Mouse (Mus musculus): Measurements from ENCODE around the gene Atp1b3. TPM values are rescaled to one million over a fixed set of nuclear protein-coding genes. Genes with fewer than 3 reads are reported as not detected.

Gene Atp1b3
- polyA plus RNA-seq, 1 experiment from 2014 or later: 137 TPM

DNA sequence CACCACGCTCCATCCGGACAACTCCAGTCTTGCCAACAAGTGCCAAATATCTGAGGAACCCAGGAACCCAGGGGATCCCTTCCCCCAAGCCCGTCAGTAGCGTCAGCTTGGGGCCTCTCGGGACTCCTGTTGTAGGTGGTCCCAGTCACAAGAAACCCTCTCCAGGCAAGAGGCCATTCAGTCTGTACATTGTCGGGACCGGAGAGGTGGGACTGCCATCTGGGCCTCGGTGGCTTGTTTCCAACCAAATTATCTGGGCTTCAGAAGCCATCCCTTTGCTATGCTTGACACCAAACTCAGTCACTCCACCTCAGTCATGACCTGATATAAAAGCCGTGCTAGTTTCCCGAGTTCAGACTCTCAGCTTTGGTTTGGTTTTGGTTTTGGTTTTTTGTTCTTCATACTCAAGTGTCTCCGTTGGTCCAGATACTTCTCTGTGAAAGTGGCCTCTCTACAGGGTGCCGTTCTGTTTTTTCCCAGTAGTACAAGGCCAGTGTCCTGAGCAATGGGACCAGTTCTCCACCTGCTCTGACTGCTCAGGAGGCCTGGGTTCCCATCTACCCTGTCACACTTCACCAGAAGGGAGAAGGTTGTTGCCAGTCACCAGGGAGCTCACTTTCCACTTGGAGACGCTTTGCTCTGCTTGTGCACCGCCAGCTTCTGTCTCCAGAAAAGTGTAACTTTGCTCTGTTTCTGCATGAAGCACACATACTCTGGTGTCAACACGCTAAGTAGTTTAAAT lies 41.7 kb downstream of the Atp1b3 start:
- ATAC-seq (replicated peaks; ENCODE audit: low FRiP score): no peak
- WGBS: 89% methylated on average over 15 of the region's 15 CpGs
- Histone ChIP-seq H3K9me3 (ENCODE audit: control insufficient read depth, low read length) (no peaks in the 10 kb centered on the region), H3K4me1 (replicated peaks; ENCODE audit: control insufficient read depth, insufficient read depth, low read length) (no peaks in the 10 kb centered on the region), H3K4me3 (ENCODE audit: low read depth, low read length) (no peak overlapping the region), H3K36me3 (ENCODE audit: control insufficient read depth, insufficient read depth, low read length) (peaks cover 9% of the 10 kb centered on the region; the same call in 1 of the 2 replicates), H3K4me2 (no peak overlapping the region), H3K27me3 (replicated peaks; ENCODE audit: control insufficient read depth, insufficient read depth, low read length) (no peaks in the 10 kb centered on the region), H3K27ac (ENCODE audit: low read depth, low read length) (no peak overlapping the region), H3K9ac (ENCODE audit: low read depth, low read length) (no peak overlapping the region)
- no peak for DNase-seq (ENCODE audit: low spot score)

DNA sequence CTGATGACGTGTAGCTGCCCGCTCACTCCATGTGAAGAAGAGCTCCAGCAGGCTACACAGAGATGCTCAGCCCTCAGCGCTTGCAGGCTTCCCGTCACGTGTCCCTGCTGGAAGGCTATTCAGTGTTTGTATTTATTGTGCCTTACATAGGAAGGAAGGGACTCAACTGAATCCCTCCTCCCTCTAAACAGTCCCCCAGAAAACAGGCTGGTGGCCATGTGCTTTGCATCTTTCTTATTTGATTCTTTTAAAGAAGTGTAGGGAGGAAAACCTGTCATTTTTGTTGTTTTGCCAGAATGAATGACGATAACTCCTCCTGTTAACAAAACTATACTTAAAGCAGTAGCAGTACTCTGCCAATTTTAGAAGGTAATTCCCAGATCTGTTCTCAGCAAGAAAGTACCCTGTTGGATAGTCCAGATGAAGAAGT lies 43.7 kb downstream of the Atp1b3 start:
- Histone ChIP-seq H3K4me3 (ENCODE audit: low read depth, low read length) (no peak overlapping the region), H3K9me3 (ENCODE audit: control insufficient read depth, low read length) (no peaks in the 10 kb centered on the region), H3K36me3 (ENCODE audit: control insufficient read depth, insufficient read depth, low read length) (peaks cover 15% of the 10 kb centered on the region; the same call in 1 of the 2 replicates), H3K4me2 (no peak overlapping the region), H3K27me3 (replicated peaks; ENCODE audit: control insufficient read depth, insufficient read depth, low read length) (no peaks in the 10 kb centered on the region), H3K4me1 (replicated peaks; ENCODE audit: control insufficient read depth, insufficient read depth, low read length) (no peaks in the 10 kb centered on the region), H3K9ac (ENCODE audit: low read depth, low read length) (no peak overlapping the region), H3K27ac (ENCODE audit: low read depth, low read length) (no peak overlapping the region)
- DNase-seq (ENCODE audit: low spot score) (no peak), ATAC-seq (replicated peaks; ENCODE audit: low FRiP score) (no peak)
- 92% methylated on average over 6 of the region's 6 CpGs for WGBS

DNA sequence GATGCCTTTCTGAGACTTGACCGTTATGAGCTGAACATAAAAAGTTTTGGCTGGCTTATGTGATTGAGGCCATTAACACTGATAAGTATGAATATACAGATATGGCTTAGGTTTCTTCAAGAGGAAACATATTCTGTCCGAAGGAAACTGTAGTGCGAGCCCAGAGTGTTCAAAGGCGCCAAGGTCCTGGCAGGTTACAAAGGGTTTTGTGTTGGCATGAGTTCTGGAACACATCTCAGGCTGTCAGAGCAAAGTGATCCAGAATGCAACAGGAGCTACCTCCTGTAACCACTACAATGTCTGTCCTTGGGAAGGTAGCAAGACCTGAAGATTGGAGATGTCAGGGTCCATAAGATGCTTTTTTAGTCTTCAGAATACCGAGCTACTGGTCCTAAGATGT lies 44.9 kb downstream of the Atp1b3 start:
- Histone ChIP-seq H3K36me3 (ENCODE audit: control insufficient read depth, insufficient read depth, low read length) (peaks cover 18% of the 10 kb centered on the region; the same call in 1 of the 2 replicates), H3K4me1 (replicated peaks; ENCODE audit: control insufficient read depth, insufficient read depth, low read length) (no peaks in the 10 kb centered on the region), H3K4me3 (ENCODE audit: low read depth, low read length) (no peak overlapping the region), H3K9me3 (ENCODE audit: control insufficient read depth, low read length) (no peaks in the 10 kb centered on the region), H3K4me2 (no peak overlapping the region), H3K27ac (ENCODE audit: low read depth, low read length) (no peak overlapping the region), H3K27me3 (replicated peaks; ENCODE audit: control insufficient read depth, insufficient read depth, low read length) (no peaks in the 10 kb centered on the region), H3K9ac (ENCODE audit: low read depth, low read length) (no peak overlapping the region)
- ATAC-seq (replicated peaks; ENCODE audit: low FRiP score) (no peak), DNase-seq (ENCODE audit: low spot score) (no peak)
- WGBS: 88% methylated on average over 5 of the region's 5 CpGs

- Histone ChIP-seq H3K9me3 (ENCODE audit: control insufficient read depth, low read length) (no peaks in the 10 kb centered on the region), H3K4me3 (ENCODE audit: low read depth, low read length) (no peak overlapping the region), H3K9ac (ENCODE audit: low read depth, low read length) (no peak overlapping the region), H3K4me1 (replicated peaks; ENCODE audit: control insufficient read depth, insufficient read depth, low read length) (no peaks in the 10 kb centered on the region), H3K4me2 (no peak overlapping the region), H3K27ac (ENCODE audit: low read depth, low read length) (no peak overlapping the region), H3K27me3 (replicated peaks; ENCODE audit: control insufficient read depth, insufficient read depth, low read length) (no peaks in the 10 kb centered on the region), H3K36me3 (ENCODE audit: control insufficient read depth, insufficient read depth, low read length) (peaks cover 24% of the 10 kb centered on the region)
- 79% methylated on average over 3 of the region's 3 CpGs for WGBS
- ATAC-seq (replicated peaks; ENCODE audit: low FRiP score) (no peak; the same call in 1 of the 2 replicates), DNase-seq (ENCODE audit: low spot score) (no peak)
These were observed 52.2 kb downstream of the Atp1b3 start for GRCm38 (mm10) chr9:96312074-96312473.

- no peak overlapping the region for H3K4me2 ChIP-seq
- H3K4me1 ChIP-seq (replicated peaks; ENCODE audit: control insufficient read depth, insufficient read depth, low read length): no peaks in the 10 kb centered on the region
- 92% methylated on average over 3 of the region's 3 CpGs for WGBS
- H3K9me3 ChIP-seq (ENCODE audit: control insufficient read depth, low read length): no peaks in the 10 kb centered on the region
- H3K27ac ChIP-seq (ENCODE audit: low read depth, low read length): no peak overlapping the region
- H3K4me3 ChIP-seq (ENCODE audit: low read depth, low read length): no peak overlapping the region
- H3K36me3 ChIP-seq (ENCODE audit: control insufficient read depth, insufficient read depth, low read length): peaks cover 22% of the 10 kb centered on the region
- H3K9ac ChIP-seq (ENCODE audit: low read depth, low read length): no peak overlapping the region
- H3K27me3 ChIP-seq (replicated peaks; ENCODE audit: control insufficient read depth, insufficient read depth, low read length): no peaks in the 10 kb centered on the region
- ATAC-seq (replicated peaks; ENCODE audit: low FRiP score): no peak
- DNase-seq (ENCODE audit: low spot score): no peak
These were observed 55.4 kb downstream of the Atp1b3 start for GRCm38 (mm10) chr9:96308816-96309215.

DNA sequence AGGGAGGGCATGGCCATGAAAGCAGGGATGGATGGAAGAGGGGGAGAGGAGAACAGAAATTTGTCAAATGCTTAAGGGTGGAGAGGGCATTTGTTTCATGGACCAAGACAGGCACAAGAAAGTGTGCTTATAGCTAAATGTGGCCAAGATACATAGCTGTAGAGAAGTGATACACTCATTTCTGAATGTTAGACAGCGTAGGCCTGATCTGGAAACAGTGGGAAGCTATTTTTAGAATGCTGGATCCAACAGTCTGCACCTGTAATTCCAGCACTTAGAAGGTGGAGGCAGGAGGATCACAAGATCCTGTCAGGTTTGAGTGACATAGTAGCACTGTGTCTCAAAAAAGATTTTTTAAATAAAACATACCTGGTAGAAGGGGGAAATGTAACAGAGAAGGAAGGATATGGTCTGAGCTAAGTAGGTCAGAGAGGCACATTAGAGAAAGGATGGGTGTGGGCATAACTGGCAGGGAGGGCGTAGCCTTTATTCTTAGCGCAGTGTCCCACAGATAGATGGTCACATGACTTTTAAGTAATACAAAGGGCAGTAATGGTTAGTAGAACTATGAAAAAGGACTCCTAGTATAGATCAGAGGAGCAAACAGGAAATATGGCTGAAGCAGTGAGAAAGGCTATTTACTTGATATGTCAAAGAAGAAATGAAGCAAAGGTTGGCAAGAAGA lies 64.8 kb downstream of the Atp1b3 start:
- WGBS: 91% methylated on average over 3 of the region's 3 CpGs
- no peak for ATAC-seq (replicated peaks; ENCODE audit: low FRiP score)
- Histone ChIP-seq H3K27ac (ENCODE audit: low read depth, low read length) (no peak overlapping the region), H3K27me3 (replicated peaks; ENCODE audit: control insufficient read depth, insufficient read depth, low read length) (no peaks in the 10 kb centered on the region), H3K4me3 (ENCODE audit: low read depth, low read length) (no peak overlapping the region), H3K36me3 (ENCODE audit: control insufficient read depth, insufficient read depth, low read length) (peaks cover 24% of the 10 kb centered on the region), H3K4me2 (no peak overlapping the region), H3K9me3 (ENCODE audit: control insufficient read depth, low read length) (no peaks in the 10 kb centered on the region), H3K4me1 (replicated peaks; ENCODE audit: control insufficient read depth, insufficient read depth, low read length) (peaks cover 5% of the 10 kb centered on the region; the same call in 1 of the 2 replicates), H3K9ac (ENCODE audit: low read depth, low read length) (no peak overlapping the region)
- DNase-seq (ENCODE audit: low spot score): no peak

DNA sequence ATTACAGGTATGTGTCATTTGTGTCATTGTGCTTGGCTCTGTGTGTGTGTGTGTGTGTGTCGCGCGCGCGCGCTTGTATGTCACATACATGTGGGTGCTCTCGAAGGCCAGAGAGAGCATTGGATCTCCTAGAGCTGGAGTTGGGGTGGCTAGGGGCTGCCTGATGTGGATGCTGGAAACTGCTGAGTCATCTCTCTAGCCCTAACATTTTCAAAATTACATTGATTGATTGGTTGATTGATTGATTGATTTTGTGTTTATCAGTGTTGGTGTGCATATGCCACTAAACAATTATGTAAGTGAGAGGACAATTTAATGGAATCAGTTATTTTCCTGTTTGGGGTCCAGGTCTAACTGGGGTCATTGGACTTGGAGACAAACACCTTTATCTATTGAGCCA lies 72.1 kb downstream of the Atp1b3 start:
- 99% methylated on average over 7 of the region's 7 CpGs for WGBS
- H3K27me3 ChIP-seq (replicated peaks; ENCODE audit: control insufficient read depth, insufficient read depth, low read length): no peaks in the 10 kb centered on the region
- H3K36me3 ChIP-seq (ENCODE audit: control insufficient read depth, insufficient read depth, low read length): peaks cover 22% of the 10 kb centered on the region
- no peak for DNase-seq (ENCODE audit: low spot score)
- no peak overlapping the region for H3K4me3 ChIP-seq (ENCODE audit: low read depth, low read length)
- no peak overlapping the region for H3K27ac ChIP-seq (ENCODE audit: low read depth, low read length)
- H3K9me3 ChIP-seq (ENCODE audit: control insufficient read depth, low read length): no peaks in the 10 kb centered on the region
- ATAC-seq (replicated peaks; ENCODE audit: low FRiP score): no peak
- no peak overlapping the region for H3K9ac ChIP-seq (ENCODE audit: low read depth, low read length)
- H3K4me1 ChIP-seq (replicated peaks; ENCODE audit: control insufficient read depth, insufficient read depth, low read length): no peaks in the 10 kb centered on the region
- no peak overlapping the region for H3K4me2 ChIP-seq

GRCm38 (mm10) chr9:96284916-96285315 lies 79.3 kb downstream of the Atp1b3 start:
- 37% methylated on average over 1 of the region's 1 CpGs for WGBS

More at GRCm38 (mm10) chr9:96284916-96285315, 79.3 kb downstream of the Atp1b3 start:
- no peak overlapping the region for H3K4me3 ChIP-seq (ENCODE audit: low read depth, low read length)
- DNase-seq (ENCODE audit: low spot score) (no peak), ATAC-seq (replicated peaks; ENCODE audit: low FRiP score) (no peak)
- H3K9ac ChIP-seq (ENCODE audit: low read depth, low read length): no peak overlapping the region
- H3K36me3 ChIP-seq (ENCODE audit: control insufficient read depth, insufficient read depth, low read length): peaks cover 10% of the 10 kb centered on the region; the same call in 1 of the 2 replicates
- H3K27me3 ChIP-seq (replicated peaks; ENCODE audit: control insufficient read depth, insufficient read depth, low read length): no peaks in the 10 kb centered on the region
- 0 out of 2 replicates have a peak, but pooled peaks cover 4% of the 10 kb centered on the region for H3K4me1 ChIP-seq (replicated peaks; ENCODE audit: control insufficient read depth, insufficient read depth, low read length)
- no peaks in the 10 kb centered on the region for H3K9me3 ChIP-seq (ENCODE audit: control insufficient read depth, low read length)
- no peak overlapping the region for H3K4me2 ChIP-seq
- no peak overlapping the region for H3K27ac ChIP-seq (ENCODE audit: low read depth, low read length)
